Mouse (Mus musculus): ENCODE measurements around the gene Vmn1r44.
"Not testable (repeated sequence)": the region's sequence is repeated elsewhere in the genome, so short reads cannot be mapped to it uniquely, and the experiment has no call there.

Vmn1r44 gene

DNA sequence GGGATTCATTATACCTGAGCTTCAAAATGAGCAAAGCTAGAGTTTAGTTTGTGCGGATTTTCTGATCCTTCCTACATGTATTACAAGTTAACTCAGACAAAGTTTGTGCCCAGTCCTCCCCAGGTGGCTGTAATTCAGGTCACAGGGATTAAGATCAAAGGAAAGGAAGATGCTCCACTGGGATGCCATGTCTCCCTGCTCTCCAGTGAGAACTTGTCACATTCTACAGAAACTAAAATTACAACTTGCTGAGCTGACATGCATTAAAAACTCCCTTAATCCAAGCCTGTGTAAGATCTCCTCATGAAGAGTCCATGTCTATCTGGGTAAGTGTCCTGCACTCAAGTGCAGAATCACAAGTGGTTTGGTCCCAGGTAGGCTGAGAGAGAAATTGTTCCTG is at the start of gene Vmn1r44:
Vmn1r44 (plus strand) TSS at position 301 of the 400 bp plus-strand sequence.
- in situ Hi-C loops (cut with MboI, MseI), result no loop called here

GRCm38 (mm10) chr6:89857552-89857951 is 25.9 kb upstream of the Vmn1r44 start:
- in situ Hi-C loops (cut with MboI, MseI), result no loop called here

GRCm38 (mm10) chr6:89859839-89860238 is 23.6 kb upstream of the Vmn1r44 start:
- in situ Hi-C loops (cut with MboI, MseI), result no loop called here

- in situ Hi-C loops (cut with MboI, MseI), result no loop called here
Measured at GRCm38 (mm10) chr6:89863792-89864191, 19.7 kb upstream of the Vmn1r44 start.

- in situ Hi-C loops (cut with MboI, MseI), result no loop called here
Measured at GRCm38 (mm10) chr6:89867276-89867675, 16.2 kb upstream of the Vmn1r44 start.

DNA sequence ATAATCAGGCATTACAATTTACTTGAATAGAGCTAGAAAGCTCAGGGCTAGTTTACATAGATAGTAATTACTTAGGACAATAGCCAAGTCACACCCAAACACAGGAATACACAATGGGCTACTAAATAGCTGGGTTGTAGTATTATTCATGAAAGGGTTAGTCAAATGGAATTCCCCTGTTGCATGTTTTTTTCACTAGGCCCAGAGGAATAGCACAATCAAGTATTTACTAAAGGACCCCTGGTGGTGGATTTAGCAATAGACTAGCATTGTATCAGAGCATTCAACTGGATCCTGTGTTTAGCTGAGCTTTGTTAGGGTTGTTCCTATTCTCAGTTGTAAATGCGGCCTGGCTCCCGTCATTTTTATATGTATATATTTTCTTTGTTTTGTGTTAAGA is 15.5 kb upstream of the Vmn1r44 start:
- in situ Hi-C loops (cut with MboI, MseI), result no loop called here

DNA sequence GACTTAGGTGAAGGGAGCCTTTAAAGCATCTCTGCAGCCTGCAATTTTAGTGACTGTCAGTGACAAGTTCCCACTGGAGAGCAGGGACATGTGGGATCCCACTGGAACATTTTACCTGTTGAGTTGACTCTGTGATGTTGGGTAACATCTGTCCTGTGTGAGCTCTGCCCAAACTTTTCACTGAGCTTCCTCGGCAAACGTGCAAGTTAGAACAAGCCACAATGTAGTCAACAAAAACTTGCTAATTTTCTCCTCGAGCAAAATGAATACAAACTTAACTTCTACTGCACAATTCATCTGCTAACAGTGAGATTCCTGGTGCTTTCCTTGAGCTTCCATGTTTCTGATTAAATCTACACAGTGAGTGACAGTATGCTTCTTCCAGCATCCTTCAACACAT is 7.1 kb upstream of the Vmn1r44 start, which contains the start of the genes Vmn1r42 and Vmn1r43:
Vmn1r42 (minus strand) TSS at position 101 of the 400 bp plus-strand sequence.
Vmn1r43 (minus strand) TSS at position 101 of the 400 bp plus-strand sequence.
- in situ Hi-C loops (cut with MboI, MseI), result not testable (repeated sequence)

GRCm38 (mm10) chr6:89876963-89877362 is 6.5 kb upstream of the Vmn1r44 start:
- in situ Hi-C loops (cut with MboI, MseI), result no loop called here

GRCm38 (mm10) chr6:89880867-89881266 is 2.6 kb upstream of the Vmn1r44 start:
- in situ Hi-C loops (cut with MboI, MseI), result no loop called here

- in situ Hi-C loops (cut with MboI, MseI), result no loop called here
Measured at GRCm38 (mm10) chr6:89883812-89884211, 352 bp downstream of the Vmn1r44 start.

- in situ Hi-C loops (cut with MboI, MseI), result not testable (repeated sequence)
Measured at GRCm38 (mm10) chr6:89940498-89940897, 57.0 kb downstream of the Vmn1r44 start, which contains the start of gene Vmn1r45. Gene Vmn1r45 (minus strand): TSS chr6:89940598.

GRCm38 (mm10) chr6:89940926-89941325 is 57.5 kb downstream of the Vmn1r44 start:
- in situ Hi-C loops (cut with MboI, MseI), result no loop called here

All from T-helper 2 cell (primary cell).